Mouse (Mus musculus): ENCODE measurements around the gene Gnao1.

GRCm38 (mm10) chr8:93952511-93952910 lies 142.7 kb downstream of the Gnao1 start:
- TF ChIP-seq CTCF (IDR thresholded peaks at IDR 0.05; ENCODE audit: low read depth) (no peak), EP300 (optimal IDR thresholded peaks at IDR 0.05) (no peak)

Measured in stomach, postnatal 0 days (tissue).